Mouse (Mus musculus): ENCODE data around the gene Pinlyp.

DNA sequence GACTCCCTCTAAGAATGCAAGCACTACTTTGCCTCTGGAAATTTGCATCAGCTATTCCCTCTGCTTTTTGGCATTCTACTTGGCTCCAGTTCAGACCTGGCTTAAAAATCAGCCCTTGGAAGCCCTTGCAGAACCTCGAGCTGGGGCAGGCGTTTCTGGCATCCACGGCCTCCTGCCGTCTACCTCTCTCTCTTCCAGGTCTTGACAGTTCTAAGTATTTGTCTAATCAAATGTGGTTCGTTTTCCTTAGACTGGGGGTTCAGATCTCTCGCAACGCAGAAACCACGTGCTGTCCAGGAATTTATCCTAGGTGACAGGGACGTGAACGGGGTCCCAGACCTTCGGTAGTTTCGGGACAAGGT is 39.5 kb downstream of the Pinlyp start:
- TF ChIP-seq POLR2A (IDR thresholded peaks at IDR 0.05; ENCODE audit: low read depth, low read length), result no peak
- no peak for TF ChIP-seq CTCF (conservative IDR thresholded peaks at IDR 0.05; ENCODE audit: insufficient read depth, insufficient read length, low read depth, low read length)

Data from kidney, adult 2 months (tissue).